Mouse (Mus musculus): Measurements from ENCODE around the gene Mical2. TPM values are rescaled to one million over a fixed set of nuclear protein-coding genes. Genes with fewer than 3 reads are reported as not detected.

Mical2 gene
- total and polyA plus RNA-seq, 3 experiments: not detected

- Histone ChIP-seq H3K27ac (ENCODE audit: control insufficient read depth, low read depth, low read length) (no peak overlapping the region), H3K4me1 (ENCODE audit: control insufficient read depth in 1 of 2, insufficient read depth in 2 of 2, low read length in 2 of 2) (no peaks in the 10 kb centered on the region), H3K9ac (ENCODE audit: control insufficient read depth, low read depth, low read length, poor library complexity, severe bottlenecking) (no peak overlapping the region), H3K9me3 (replicated peaks; ENCODE audit: insufficient read depth, low read length) (no peaks in the 10 kb centered on the region), H3K4me3 (ENCODE audit: control insufficient read depth in 1 of 2, insufficient read depth in 1 of 2, low read depth in 2 of 2, low read length in 2 of 2) (no peak overlapping the region), H3K79me2 (ENCODE audit: control insufficient read depth, insufficient read depth, low read length, poor library complexity) (no peaks in the 10 kb centered on the region), H3K27me3 (ENCODE audit: control insufficient read depth in 1 of 2, insufficient read depth in 2 of 2, low read length in 2 of 2) (no peaks in the 10 kb centered on the region), H3K36me3 (ENCODE audit: control insufficient read depth in 1 of 2, insufficient read depth in 2 of 2, low read length in 2 of 2) (no peaks in the 10 kb centered on the region)
- DNase-seq (ENCODE audit: low read depth, low spot score): no peak
- no peak for TF ChIP-seq BHLHE40 (IDR thresholded peaks at IDR 0.05; ENCODE audit: borderline replicate concordance, low read depth, low read length)
- TF ChIP-seq E2F4 (IDR thresholded peaks at IDR 0.05; ENCODE audit: borderline replicate concordance, low read depth, low read length): no peak
- no peak for TF ChIP-seq RCOR1 (IDR thresholded peaks at IDR 0.05; ENCODE audit: low read depth, low read length)
- no peak for TF ChIP-seq MYC (IDR thresholded peaks at IDR 0.05; ENCODE audit: low read depth, low read length)
Observed at GRCm38 (mm10) chr7:112293456-112294104, 67.9 kb downstream of the Mical2 start.

- Histone ChIP-seq H3K4me1 (ENCODE audit: control insufficient read depth in 1 of 2, insufficient read depth in 2 of 2, low read length in 2 of 2) (no peaks in the 10 kb centered on the region), H3K27ac (ENCODE audit: control insufficient read depth, low read depth, low read length) (no peak overlapping the region), H3K36me3 (ENCODE audit: control insufficient read depth in 1 of 2, insufficient read depth in 2 of 2, low read length in 2 of 2) (no peaks in the 10 kb centered on the region), H3K9me3 (replicated peaks; ENCODE audit: insufficient read depth, low read length) (no peaks in the 10 kb centered on the region), H3K79me2 (ENCODE audit: control insufficient read depth, insufficient read depth, low read length, poor library complexity) (no peaks in the 10 kb centered on the region), H3K9ac (ENCODE audit: control insufficient read depth, low read depth, low read length, poor library complexity, severe bottlenecking) (no peak overlapping the region), H3K27me3 (ENCODE audit: control insufficient read depth in 1 of 2, insufficient read depth in 2 of 2, low read length in 2 of 2) (no peaks in the 10 kb centered on the region), H3K4me3 (ENCODE audit: control insufficient read depth in 1 of 2, insufficient read depth in 1 of 2, low read depth in 2 of 2, low read length in 2 of 2) (no peak overlapping the region)
- DNase-seq (ENCODE audit: low read depth, low spot score): no peak
- no peak for TF ChIP-seq KAT2A (conservative IDR thresholded peaks at IDR 0.05; ENCODE audit: low read depth, low read length)
- no peak for TF ChIP-seq CTCF (IDR thresholded peaks at IDR 0.05 in 2 of 3, conservative IDR thresholded peaks at IDR 0.05 in 1 of 3; ENCODE audit: control insufficient read depth in 1 of 3, insufficient read depth in 1 of 3, low read depth in 2 of 3, low read length in 3 of 3, poor library complexity in 1 of 3, severe bottlenecking in 1 of 3)
- TF ChIP-seq POLR2AphosphoS5 (IDR thresholded peaks at IDR 0.05; ENCODE audit: borderline replicate concordance, low read depth, low read length): no peak
- no peak for TF ChIP-seq GABPA (IDR thresholded peaks at IDR 0.05; ENCODE audit: low read depth, low read length)
- TF ChIP-seq E2F4 (IDR thresholded peaks at IDR 0.05; ENCODE audit: borderline replicate concordance, low read depth, low read length): no peak
- no peak for TF ChIP-seq NRF1 (IDR thresholded peaks at IDR 0.05; ENCODE audit: insufficient read depth, low read depth, low read length, poor library complexity, severe bottlenecking)
- TF ChIP-seq SIN3A (IDR thresholded peaks at IDR 0.05; ENCODE audit: low read length): no peak
- no peak for TF ChIP-seq ZMIZ1 (IDR thresholded peaks at IDR 0.05; ENCODE audit: low read depth, low read length)
- no peak for TF ChIP-seq ZC3H11A (IDR thresholded peaks at IDR 0.05; ENCODE audit: low read depth, low read length)
Observed at GRCm38 (mm10) chr7:112295426-112296221, 70.0 kb downstream of the Mical2 start.
